Mouse (Mus musculus): ENCODE results near the gene Dusp5. TPM values are rescaled to one million over a fixed set of nuclear protein-coding genes. Genes with fewer than 3 reads are reported as not detected.

The Dusp5 gene
- total and polyA plus RNA-seq, 2 experiments from 2014 or later = 9.6 to 20.8 TPM

- WGBS = 84% methylated on average over 11 of the region's 11 CpGs
Observed at GRCm38 (mm10) chr19:53554402-53554801, 25.5 kb downstream of the Dusp5 start.

GRCm38 (mm10) chr19:53554981-53555616 is 26.2 kb downstream of the Dusp5 start:
- H3K27ac ChIP-seq (ENCODE audit: low read depth) = no peak overlapping the region
- no peaks in the 10 kb centered on the region for H3K36me3 ChIP-seq (replicated peaks; ENCODE audit: control insufficient read depth, insufficient read depth, low read length)
- peaks cover 6% of the 10 kb centered on the region for H3K4me1 ChIP-seq (ENCODE audit: control insufficient read depth, insufficient read depth)
- DNase-seq (ENCODE audit: low spot score) (no peak), ATAC-seq (ENCODE audit: insufficient read depth, low read depth) (no peak)
- H3K4me2 ChIP-seq (ENCODE audit: low read depth, low read length) = no peak overlapping the region
- no peaks in the 10 kb centered on the region for H3K27me3 ChIP-seq (ENCODE audit: control insufficient read depth, insufficient read depth, low read length)
- no peak overlapping the region for H3K4me3 ChIP-seq (ENCODE audit: low read depth, low read length)
- peaks cover under 1% of the 10 kb centered on the region for H3K9me3 ChIP-seq (replicated peaks; ENCODE audit: control insufficient read depth, low read length)
- no peak overlapping the region for H3K9ac ChIP-seq (replicated peaks; ENCODE audit: low read depth, low read length)
- whole genome bisulfite sequencing = 40% methylated on average over 5 of the region's 5 CpGs
- TF ChIP-seq CTCF (IDR thresholded peaks at IDR 0.05; ENCODE audit: low read depth) = no peak
- TF ChIP-seq EP300 (IDR thresholded peaks at IDR 0.05; ENCODE audit: low read depth) = no peak

More at GRCm38 (mm10) chr19:53554402-53554801, 25.5 kb downstream of the Dusp5 start:
- Histone ChIP-seq H3K4me2 (ENCODE audit: low read depth, low read length) (no peak overlapping the region), H3K27me3 (ENCODE audit: control insufficient read depth, insufficient read depth, low read length) (no peaks in the 10 kb centered on the region), H3K4me1 (ENCODE audit: control insufficient read depth, insufficient read depth) (peaks cover 6% of the 10 kb centered on the region), H3K9ac (replicated peaks; ENCODE audit: low read depth, low read length) (no peak overlapping the region), H3K4me3 (ENCODE audit: low read depth, low read length) (no peak overlapping the region), H3K27ac (ENCODE audit: low read depth) (no peak overlapping the region), H3K36me3 (replicated peaks; ENCODE audit: control insufficient read depth, insufficient read depth, low read length) (no peaks in the 10 kb centered on the region), H3K9me3 (replicated peaks; ENCODE audit: control insufficient read depth, low read length) (no peaks in the 10 kb centered on the region)
- no peak for ATAC-seq (ENCODE audit: insufficient read depth, low read depth)
- no peak for TF ChIP-seq CTCF (IDR thresholded peaks at IDR 0.05; ENCODE audit: low read depth)
- no peak for TF ChIP-seq EP300 (IDR thresholded peaks at IDR 0.05; ENCODE audit: low read depth)
- DNase-seq (ENCODE audit: low spot score) = no peak

- TF ChIP-seq CTCF (IDR thresholded peaks at IDR 0.05; ENCODE audit: low read depth) (peak; percentile 24), EP300 (IDR thresholded peaks at IDR 0.05; ENCODE audit: low read depth) (no peak)
- 0 out of 2 replicates have a peak overlapping the region, but pooled peaks have one; percentile 8 for H3K27ac ChIP-seq (ENCODE audit: low read depth)
- H3K36me3 ChIP-seq (replicated peaks; ENCODE audit: control insufficient read depth, insufficient read depth, low read length) = no peaks in the 10 kb centered on the region
- no peak for DNase-seq (ENCODE audit: low spot score)
- peaks cover 6% of the 10 kb centered on the region for H3K4me1 ChIP-seq (ENCODE audit: control insufficient read depth, insufficient read depth)
- peak overlapping the region; percentile 55 for H3K4me2 ChIP-seq (ENCODE audit: low read depth, low read length)
- H3K4me3 ChIP-seq (ENCODE audit: low read depth, low read length) = peak overlapping the region; percentile 22
- H3K9me3 ChIP-seq (replicated peaks; ENCODE audit: control insufficient read depth, low read length) = peaks cover 4% of the 10 kb centered on the region
- no peaks in the 10 kb centered on the region for H3K27me3 ChIP-seq (ENCODE audit: control insufficient read depth, insufficient read depth, low read length)
- peak; percentile 31; the same call in 1 of the 2 replicates for ATAC-seq (ENCODE audit: insufficient read depth, low read depth)
- H3K9ac ChIP-seq (replicated peaks; ENCODE audit: low read depth, low read length) = peak overlapping the region; percentile 52
- WGBS = 27% methylated on average over 6 of the region's 6 CpGs
Observed at GRCm38 (mm10) chr19:53556841-53557240, 27.9 kb downstream of the Dusp5 start.

- no peaks in the 10 kb centered on the region for H3K27me3 ChIP-seq (ENCODE audit: control insufficient read depth, insufficient read depth, low read length)
- peaks cover 6% of the 10 kb centered on the region for H3K4me1 ChIP-seq (ENCODE audit: control insufficient read depth, insufficient read depth)
- DNase-seq (ENCODE audit: low spot score) = peak; percentile 56
- WGBS = 18% methylated on average over 20 of the region's 20 CpGs
- H3K4me3 ChIP-seq (ENCODE audit: low read depth, low read length) = peak overlapping the region; percentile 22
- TF ChIP-seq CTCF (IDR thresholded peaks at IDR 0.05; ENCODE audit: low read depth) (no peak), EP300 (IDR thresholded peaks at IDR 0.05; ENCODE audit: low read depth) (no peak)
- peak overlapping the region; percentile 52 for H3K9ac ChIP-seq (replicated peaks; ENCODE audit: low read depth, low read length)
- peak overlapping the region; percentile 55 for H3K4me2 ChIP-seq (ENCODE audit: low read depth, low read length)
- no peaks in the 10 kb centered on the region for H3K36me3 ChIP-seq (replicated peaks; ENCODE audit: control insufficient read depth, insufficient read depth, low read length)
- H3K27ac ChIP-seq (ENCODE audit: low read depth) = 0 out of 2 replicates have a peak overlapping the region, but pooled peaks have one; percentile 8
- peak; percentile 88 for ATAC-seq (ENCODE audit: insufficient read depth, low read depth)
- H3K9me3 ChIP-seq (replicated peaks; ENCODE audit: control insufficient read depth, low read length) = peaks cover 4% of the 10 kb centered on the region
Observed at GRCm38 (mm10) chr19:53557267-53557936, 28.5 kb downstream of the Dusp5 start.

- Histone ChIP-seq H3K27me3 (ENCODE audit: control insufficient read depth, insufficient read depth, low read length) (no peaks in the 10 kb centered on the region), H3K36me3 (replicated peaks; ENCODE audit: control insufficient read depth, insufficient read depth, low read length) (no peaks in the 10 kb centered on the region), H3K27ac (ENCODE audit: low read depth) (no peak overlapping the region), H3K4me3 (ENCODE audit: low read depth, low read length) (no peak overlapping the region), H3K9ac (replicated peaks; ENCODE audit: low read depth, low read length) (no peak overlapping the region), H3K9me3 (replicated peaks; ENCODE audit: control insufficient read depth, low read length) (peaks cover 6% of the 10 kb centered on the region), H3K4me1 (ENCODE audit: control insufficient read depth, insufficient read depth) (peaks cover 6% of the 10 kb centered on the region), H3K4me2 (ENCODE audit: low read depth, low read length) (no peak overlapping the region)
- ATAC-seq (ENCODE audit: insufficient read depth, low read depth) = no peak
- no peak for DNase-seq (ENCODE audit: low spot score)
- WGBS = 83% methylated on average over 3 of the region's 3 CpGs
- TF ChIP-seq CTCF (IDR thresholded peaks at IDR 0.05; ENCODE audit: low read depth) = no peak
- no peak for TF ChIP-seq EP300 (IDR thresholded peaks at IDR 0.05; ENCODE audit: low read depth)
Observed at GRCm38 (mm10) chr19:53560436-53560835, 31.5 kb downstream of the Dusp5 start.

All from heart, postnatal 0 days (tissue).